Mouse (Mus musculus): ENCODE data around the gene Git2. TPM values are rescaled to one million over a fixed set of nuclear protein-coding genes. Genes with fewer than 3 reads are reported as not detected.
A peak's percentile ranks its signal among the peaks of the same experiment; 100 is the strongest.

Git2 gene
- polyA plus RNA-seq, 1 experiment, result 21.6 TPM

GRCm38 (mm10) chr5:114708491-114708890 lies 66.8 kb downstream of the Git2 start:
- Histone ChIP-seq H3K27me3 (ENCODE audit: control insufficient read depth, insufficient read depth, insufficient read length) (no peaks in the 10 kb centered on the region), H3K4me3 (peak overlapping the region; percentile 56), H3K79me2 (ENCODE audit: control insufficient read depth, insufficient read depth) (no peaks in the 10 kb centered on the region), H3K36me3 (ENCODE audit: control insufficient read depth, insufficient read depth) (peaks cover 3% of the 10 kb centered on the region), H3K4me2 (ENCODE audit: low read depth) (peak overlapping the region; percentile 88), H3ac (ENCODE audit: control insufficient read depth, insufficient read length) (peak overlapping the region; percentile 89)
- no peak for TF ChIP-seq POLR2A (IDR thresholded peaks at IDR 0.05; ENCODE audit: insufficient read length, low read depth)
- TF ChIP-seq E2F4 (IDR thresholded peaks at IDR 0.05; ENCODE audit: insufficient read depth), result no peak
- no peak for TF ChIP-seq MYOD1 (IDR thresholded peaks at IDR 0.05; ENCODE audit: control insufficient read depth in 1 of 3, insufficient read length in 2 of 3, low read depth in 2 of 3)
- TF ChIP-seq MYOG (IDR thresholded peaks at IDR 0.05; ENCODE audit: control insufficient read depth in 1 of 3, insufficient read depth in 1 of 3, insufficient read length in 2 of 3, low read depth in 2 of 3), result no peak
- no peak for TF ChIP-seq MAX (IDR thresholded peaks at IDR 0.05; ENCODE audit: low read depth)
- no peak for TF ChIP-seq USF1 (IDR thresholded peaks at IDR 0.05; ENCODE audit: low read depth)
- TF ChIP-seq REST (IDR thresholded peaks at IDR 0.05; ENCODE audit: insufficient read depth, insufficient read length), result no peak
- TF ChIP-seq CEBPB (IDR thresholded peaks at IDR 0.05; ENCODE audit: insufficient read depth, poor library complexity, severe bottlenecking), result no peak
- TF ChIP-seq TCF12 (IDR thresholded peaks at IDR 0.05; ENCODE audit: insufficient read depth, poor library complexity, severe bottlenecking), result no peak
- TF ChIP-seq TCF3 (IDR thresholded peaks at IDR 0.05; ENCODE audit: insufficient read length, low read depth), result no peak
- TF ChIP-seq POLR2AphosphoS2 (IDR thresholded peaks at IDR 0.05; ENCODE audit: insufficient read length, low read depth), result no peak

GRCm38 (mm10) chr5:114707265-114708068 lies 67.8 kb downstream of the Git2 start, which contains the start of gene Tchp:
Gene Tchp (plus strand): TSS chr5:114707760.
- H3K4me2 ChIP-seq (ENCODE audit: low read depth), result peak within 1 kb of the TSS; percentile 88
- no peak for TF ChIP-seq CEBPB (IDR thresholded peaks at IDR 0.05; ENCODE audit: insufficient read depth, poor library complexity, severe bottlenecking)
- TF ChIP-seq SRF (IDR thresholded peaks at IDR 0.05; ENCODE audit: control insufficient read depth, insufficient read length, low read depth), result no peak
- TF ChIP-seq TCF12 (IDR thresholded peaks at IDR 0.05; ENCODE audit: insufficient read depth, poor library complexity, severe bottlenecking), result no peak
- TF ChIP-seq MYOG (IDR thresholded peaks at IDR 0.05; ENCODE audit: control insufficient read depth in 1 of 3, insufficient read depth in 1 of 3, insufficient read length in 2 of 3, low read depth in 2 of 3), result no peak
- no peak for TF ChIP-seq MAX (IDR thresholded peaks at IDR 0.05; ENCODE audit: low read depth)
- no peak for TF ChIP-seq REST (IDR thresholded peaks at IDR 0.05; ENCODE audit: insufficient read depth, insufficient read length)
- no peak for TF ChIP-seq E2F4 (IDR thresholded peaks at IDR 0.05; ENCODE audit: insufficient read depth)
- no peak for TF ChIP-seq TCF3 (IDR thresholded peaks at IDR 0.05; ENCODE audit: insufficient read length, low read depth)
- TF ChIP-seq POLR2A (IDR thresholded peaks at IDR 0.05; ENCODE audit: insufficient read length, low read depth), result peak; percentile 79
- no peak for TF ChIP-seq USF1 (IDR thresholded peaks at IDR 0.05; ENCODE audit: low read depth)
- TF ChIP-seq POLR2AphosphoS2 (IDR thresholded peaks at IDR 0.05; ENCODE audit: insufficient read length, low read depth), result peak; percentile 56
- H3K4me3 ChIP-seq, result peak within 1 kb of the TSS; percentile 56
- H3K79me2 ChIP-seq (ENCODE audit: control insufficient read depth, insufficient read depth), result no peaks in the 10 kb centered on the region
- H3ac ChIP-seq (ENCODE audit: control insufficient read depth, insufficient read length), result peak within 1 kb of the TSS; percentile 89
- no peaks in the 10 kb centered on the region for H3K27me3 ChIP-seq (ENCODE audit: control insufficient read depth, insufficient read depth, insufficient read length)
- H3K36me3 ChIP-seq (ENCODE audit: control insufficient read depth, insufficient read depth), result peaks cover 3% of the 10 kb centered on the region

GRCm38 (mm10) chr5:114702403-114703392 lies 72.6 kb downstream of the Git2 start:
- Histone ChIP-seq H3K4me2 (ENCODE audit: low read depth) (no peak overlapping the region), H3K27me3 (ENCODE audit: control insufficient read depth, insufficient read depth, insufficient read length) (no peaks in the 10 kb centered on the region), H3K4me3 (no peak overlapping the region), H3K36me3 (ENCODE audit: control insufficient read depth, insufficient read depth) (no peaks in the 10 kb centered on the region), H3ac (ENCODE audit: control insufficient read depth, insufficient read length) (no peak overlapping the region), H3K79me2 (ENCODE audit: control insufficient read depth, insufficient read depth) (no peaks in the 10 kb centered on the region)
- TF ChIP-seq POLR2A (IDR thresholded peaks at IDR 0.05; ENCODE audit: insufficient read length, low read depth) (no peak), E2F4 (IDR thresholded peaks at IDR 0.05; ENCODE audit: insufficient read depth) (no peak), SRF (IDR thresholded peaks at IDR 0.05; ENCODE audit: control insufficient read depth, insufficient read length, low read depth) (no peak), MAX (IDR thresholded peaks at IDR 0.05; ENCODE audit: low read depth) (no peak)

- no peak for TF ChIP-seq SRF (IDR thresholded peaks at IDR 0.05; ENCODE audit: control insufficient read depth, insufficient read length, low read depth)
- no peak for TF ChIP-seq MYOG (IDR thresholded peaks at IDR 0.05; ENCODE audit: control insufficient read depth in 1 of 3, insufficient read depth in 1 of 3, insufficient read length in 2 of 3, low read depth in 2 of 3)
- TF ChIP-seq TCF3 (IDR thresholded peaks at IDR 0.05; ENCODE audit: insufficient read length, low read depth), result no peak
- no peak for TF ChIP-seq POLR2A (IDR thresholded peaks at IDR 0.05; ENCODE audit: insufficient read length, low read depth)
- TF ChIP-seq USF1 (IDR thresholded peaks at IDR 0.05; ENCODE audit: low read depth), result no peak
- TF ChIP-seq TCF12 (IDR thresholded peaks at IDR 0.05; ENCODE audit: insufficient read depth, poor library complexity, severe bottlenecking), result no peak
- TF ChIP-seq REST (IDR thresholded peaks at IDR 0.05; ENCODE audit: insufficient read depth, insufficient read length), result no peak
- no peak for TF ChIP-seq E2F4 (IDR thresholded peaks at IDR 0.05; ENCODE audit: insufficient read depth)
- TF ChIP-seq MAX (IDR thresholded peaks at IDR 0.05; ENCODE audit: low read depth), result no peak
- TF ChIP-seq POLR2AphosphoS2 (IDR thresholded peaks at IDR 0.05; ENCODE audit: insufficient read length, low read depth), result no peak
- TF ChIP-seq CEBPB (IDR thresholded peaks at IDR 0.05; ENCODE audit: insufficient read depth, poor library complexity, severe bottlenecking), result no peak
- no peak for TF ChIP-seq MYOD1 (IDR thresholded peaks at IDR 0.05; ENCODE audit: control insufficient read depth in 1 of 3, insufficient read length in 2 of 3, low read depth in 2 of 3)
- H3K36me3 ChIP-seq (ENCODE audit: control insufficient read depth, insufficient read depth), result no peaks in the 10 kb centered on the region
- H3K4me2 ChIP-seq (ENCODE audit: low read depth), result no peak overlapping the region
- no peak overlapping the region for H3K4me3 ChIP-seq
- no peaks in the 10 kb centered on the region for H3K79me2 ChIP-seq (ENCODE audit: control insufficient read depth, insufficient read depth)
- H3K27me3 ChIP-seq (ENCODE audit: control insufficient read depth, insufficient read depth, insufficient read length), result peaks cover 6% of the 10 kb centered on the region
- no peak overlapping the region for H3ac ChIP-seq (ENCODE audit: control insufficient read depth, insufficient read length)
Measured at GRCm38 (mm10) chr5:114699015-114699414, 76.3 kb downstream of the Git2 start.

All from myocyte (in vitro differentiated cells).